Mouse (Mus musculus) ovary, postnatal 14 days (tissue): ENCODE results near the gene Zcchc12.

Experiments
- DNase-seq: peaks from one replicate; pipeline ENCODE4 v3.0.0; 2022; ENCODE audit warnings: low spot score

The Zcchc12 gene

GRCm38 (mm10) chrX:36195736-36196525 lies at the start of gene Zcchc12:
Zcchc12 (plus strand) TSS chrX:36195904.
- no peak for DNase-seq

- no peak for DNase-seq
These were observed 49.0 kb upstream of the Zcchc12 start for GRCm38 (mm10) chrX:36146746-36147145.

DNA sequence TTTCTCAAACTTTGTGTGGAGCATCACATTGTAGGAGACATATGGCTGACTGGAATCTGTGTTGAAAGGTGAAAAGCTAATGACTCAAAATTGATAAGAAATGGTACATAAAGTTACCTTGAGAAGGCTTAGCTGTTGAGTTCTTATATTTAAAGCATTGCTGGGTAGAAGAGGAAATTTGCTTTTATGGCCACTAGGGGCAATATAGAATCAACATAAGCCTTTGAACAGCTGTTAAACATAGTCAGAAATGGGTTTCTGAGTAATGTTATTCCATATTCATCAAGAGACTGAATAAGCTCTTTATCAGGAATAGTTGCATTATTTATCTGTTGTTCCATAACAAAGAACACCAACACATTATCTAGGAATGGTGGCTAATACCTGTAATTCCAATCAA lies 45.6 kb upstream of the Zcchc12 start:
- DNase-seq = no peak

- DNase-seq = no peak
These were observed 39.0 kb upstream of the Zcchc12 start for GRCm38 (mm10) chrX:36156677-36157076.

- DNase-seq = peak; percentile 3
These were observed 34.1 kb upstream of the Zcchc12 start for GRCm38 (mm10) chrX:36161567-36161966.

GRCm38 (mm10) chrX:36183625-36184024 lies 12.1 kb upstream of the Zcchc12 start:
- peak; percentile 17 for DNase-seq

DNA sequence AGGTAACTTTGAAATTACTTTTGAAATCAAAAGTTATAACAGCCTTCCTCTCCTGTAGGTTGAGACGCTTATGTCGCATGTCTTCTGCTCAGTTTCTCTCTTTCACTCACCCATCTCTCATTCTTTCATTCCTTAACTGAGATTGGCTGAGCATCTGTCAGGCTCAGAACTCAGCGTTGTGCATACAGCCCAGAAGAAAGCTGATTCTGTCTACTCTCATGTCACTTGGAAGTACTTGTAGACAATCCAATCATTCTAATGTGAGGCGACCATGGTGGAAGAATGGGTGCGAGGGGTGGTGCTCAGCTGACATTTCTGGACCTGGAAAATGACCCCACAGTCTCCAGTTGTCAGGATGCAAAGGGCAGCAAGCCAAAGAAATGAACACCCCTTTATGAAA lies 9.7 kb upstream of the Zcchc12 start:
- no peak for DNase-seq

DNA sequence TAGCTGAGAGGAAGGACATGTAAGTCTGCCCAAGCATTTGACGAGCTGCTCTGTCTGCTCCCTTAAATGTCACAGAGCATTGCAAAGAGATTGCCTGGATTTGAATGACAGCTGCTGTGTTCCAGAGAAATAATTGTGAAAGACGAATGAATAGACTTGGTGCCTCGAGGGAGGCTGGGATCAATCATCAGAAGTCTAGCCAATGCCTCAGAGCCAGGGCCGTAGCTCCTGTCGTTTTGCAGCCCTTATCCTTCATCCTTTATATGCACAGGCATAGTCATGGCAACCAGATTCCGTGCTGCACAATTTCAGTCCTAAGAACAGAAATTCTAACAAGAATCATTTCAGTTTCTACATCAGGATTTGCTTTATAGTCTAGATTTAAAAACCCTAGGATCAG lies 9.3 kb upstream of the Zcchc12 start:
- DNase-seq = no peak

DNA sequence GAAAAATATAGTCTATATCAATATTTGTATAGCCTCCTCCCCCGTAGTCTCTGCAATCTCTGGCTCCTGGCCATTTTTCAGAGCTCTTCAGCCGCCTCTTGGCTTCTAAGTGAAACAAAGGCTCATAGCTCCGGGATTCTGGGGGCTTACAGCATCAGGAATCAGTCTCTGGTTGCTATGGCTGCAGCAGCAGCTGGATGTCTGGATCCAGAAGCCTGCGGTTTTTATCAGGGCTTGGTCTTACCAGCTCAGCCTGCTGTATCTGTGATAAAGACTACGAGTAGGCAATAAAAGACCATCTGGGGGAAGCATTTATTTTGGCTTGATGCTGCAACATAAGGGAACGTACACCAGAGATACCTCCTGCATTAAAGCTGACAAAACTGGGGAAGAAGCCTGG lies 1.8 kb upstream of the Zcchc12 start:
- no peak for DNase-seq

DNA sequence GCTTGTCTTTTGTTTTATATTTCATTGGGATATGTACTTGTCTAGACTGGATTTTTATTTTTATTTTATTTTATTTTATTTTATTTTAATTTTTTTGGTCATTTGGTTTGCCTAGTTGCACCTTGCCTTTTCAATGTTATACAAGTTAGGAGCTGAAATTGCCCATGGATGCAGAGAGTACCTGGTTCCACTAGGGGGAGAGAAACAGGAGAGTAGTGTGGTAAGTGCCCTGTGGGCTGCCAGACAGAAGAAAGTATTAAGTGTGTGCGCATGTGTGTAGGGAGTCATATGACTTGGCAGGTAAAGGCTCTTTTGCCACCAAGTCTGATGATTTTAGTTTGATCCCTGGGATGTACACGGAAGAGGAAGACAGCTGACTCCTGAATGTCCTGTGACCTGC lies 13.8 kb downstream of the Zcchc12 start:
- no peak for DNase-seq

DNA sequence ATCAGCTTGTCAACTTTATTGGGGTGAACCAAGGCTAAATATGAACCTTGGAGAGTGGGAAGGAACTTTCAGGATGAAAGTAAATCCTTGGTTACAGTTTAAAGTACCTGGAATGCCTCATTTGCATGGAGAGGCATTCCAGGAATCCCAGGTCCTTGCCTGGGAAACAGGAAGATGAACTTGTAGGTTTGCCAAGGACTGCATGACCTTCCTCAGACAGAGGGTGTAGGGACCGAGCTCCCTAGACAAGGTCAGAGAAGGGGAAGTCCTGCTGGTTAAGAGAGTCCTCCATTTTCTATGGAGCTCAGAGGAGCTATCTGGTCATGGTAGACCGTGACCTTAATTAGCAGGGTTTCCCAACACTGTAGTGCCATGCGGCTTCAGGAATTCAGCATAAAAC lies 15.5 kb downstream of the Zcchc12 start:
- no peak for DNase-seq

DNA sequence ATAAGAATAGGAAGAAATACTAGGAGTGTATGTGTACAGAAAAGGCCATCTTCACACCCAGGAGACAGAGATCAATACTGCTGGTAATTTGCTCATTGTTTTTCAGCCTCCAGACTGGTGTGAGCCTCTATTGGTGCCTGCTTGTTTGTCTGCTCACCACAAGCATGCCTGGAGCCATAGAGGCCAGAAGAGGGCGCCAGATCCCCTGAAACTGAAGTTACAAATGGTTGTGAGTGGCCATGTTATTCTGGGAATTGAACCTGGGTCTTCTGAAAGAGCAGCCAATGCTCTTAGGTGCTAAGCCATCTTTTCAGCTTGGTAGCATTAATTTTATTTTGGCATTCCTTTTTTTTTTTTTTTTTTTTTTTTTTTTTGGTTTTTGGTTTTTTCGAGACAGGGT lies 25.7 kb downstream of the Zcchc12 start:
- DNase-seq = no peak

GRCm38 (mm10) chrX:36225777-36226176 lies 30.1 kb downstream of the Zcchc12 start:
- DNase-seq = peak; percentile 67

- DNase-seq = peak; percentile 22
These were observed 30.9 kb downstream of the Zcchc12 start for GRCm38 (mm10) chrX:36226577-36226976.

GRCm38 (mm10) chrX:36228861-36229260 lies 33.2 kb downstream of the Zcchc12 start:
- DNase-seq = no peak

DNA sequence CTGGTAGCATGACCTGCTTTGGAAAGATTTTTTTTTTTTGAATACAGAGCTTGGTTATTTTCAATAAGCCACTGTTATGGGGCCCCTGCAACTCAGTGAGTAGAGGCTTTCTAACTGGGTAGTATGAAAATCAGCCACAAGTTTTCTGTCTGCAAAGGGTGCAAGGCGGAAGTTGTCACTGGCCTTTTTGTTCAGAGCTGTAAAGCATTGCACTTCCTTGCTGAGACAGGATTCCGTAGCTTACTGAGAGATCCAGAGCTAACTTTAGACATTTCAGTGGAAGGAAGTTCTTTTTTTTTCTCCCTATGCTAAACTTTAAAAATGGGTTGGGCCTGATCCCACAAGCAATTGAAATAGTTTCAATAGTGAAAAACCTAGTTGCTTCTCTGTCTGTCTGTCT lies 33.6 kb downstream of the Zcchc12 start:
- no peak for DNase-seq

DNA sequence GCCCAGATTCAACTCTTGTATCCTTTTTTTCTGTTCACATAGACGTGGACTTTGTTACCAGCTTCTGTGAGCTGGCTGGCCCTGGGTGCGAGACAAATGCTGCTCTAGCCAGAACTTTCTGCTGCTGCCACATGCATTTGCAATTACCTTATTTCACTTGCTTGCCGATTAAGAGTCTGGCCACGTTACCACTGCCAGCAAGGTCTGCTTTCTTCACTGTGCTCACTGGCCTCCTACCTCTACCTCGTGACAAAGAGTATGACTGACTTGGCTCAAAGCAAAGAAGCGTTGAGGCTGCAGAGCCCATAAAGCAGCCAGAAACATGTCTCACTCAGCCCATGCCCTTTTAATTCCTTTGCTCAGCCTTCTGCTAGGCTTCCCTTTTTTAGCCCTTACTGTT lies 39.9 kb downstream of the Zcchc12 start:
- DNase-seq = no peak
